Mouse (Mus musculus) skeletal muscle tissue, adult 2 months (tissue): ENCODE data around the gene Vapb.

Experiments used
- DNase-seq: peaks from one replicate; pipeline ENCODE4 v3.0.0-alpha.2; 2012; ENCODE audit warnings: low read depth, low spot score

The Vapb gene

GRCm38 (mm10) chr2:173832828-173833492 lies 95.6 kb downstream of the Vapb start:
- no peak for DNase-seq
